Mouse (Mus musculus): ENCODE data around the gene Ccdc88a.

- no peak for TF ChIP-seq GATA1 (IDR thresholded peaks at IDR 0.05; ENCODE audit: low read length)
- TF ChIP-seq TAL1 (IDR thresholded peaks at IDR 0.05; ENCODE audit: low read length): no peak
These were observed 16.5 kb downstream of the Ccdc88a start for GRCm38 (mm10) chr11:29389913-29390312.

Measured in erythroblast, embryonic 14.5 days (primary cell).